Mouse (Mus musculus) heart, postnatal 0 days (tissue): ENCODE data around the gene E130309D02Rik. TPM values are rescaled to one million over a fixed set of nuclear protein-coding genes. Genes with fewer than 3 reads are reported as not detected.

Experiments
- ATAC-seq: fragments of 200-750 bp; cut with Nextera tagmentation; 2 replicates; pipeline ENCODE4 v1.8.0; 2017; ENCODE audit warnings: low read depth, moderate number of reproducible peaks, moderate library complexity; ENCODE audit not compliant: insufficient read depth
- DNase-seq: peaks from one replicate; pipeline ENCODE4 v3.0.0-alpha.2; 2016; ENCODE audit warnings: low spot score
- H3K27ac ChIP-seq: fragments of 300-500 bp; sonication (generic); 2 replicates; pipeline ENCODE4 v1.5.1; 2014; ENCODE audit warnings: low read depth, mild to moderate bottlenecking
- H3K27me3 ChIP-seq: fragments of 300-500 bp; sonication (generic); 2 replicates; pipeline ENCODE4 v1.6.1; 2014; ENCODE audit warnings: low read length, mixed read lengths; ENCODE audit not compliant: control insufficient read depth, insufficient read depth
- H3K36me3 ChIP-seq: fragments of 300-500 bp; sonication (generic); replicated peaks from 2 replicates; pipeline ENCODE4 v1.6.1; 2014; ENCODE audit warnings: low read length, mixed read lengths; ENCODE audit not compliant: control insufficient read depth, insufficient read depth
- H3K4me1 ChIP-seq: fragments of 300-500 bp; sonication (generic); 2 replicates; pipeline ENCODE4 v1.6.1; 2014; ENCODE audit warnings: antibody characterized with exemption; ENCODE audit not compliant: control insufficient read depth, insufficient read depth
- H3K4me2 ChIP-seq: fragments of 300-500 bp; sonication (generic); 2 replicates; pipeline ENCODE4 v1.6.1; 2014; ENCODE audit warnings: low read depth, mild to moderate bottlenecking, low read length, moderate library complexity
- H3K4me3 ChIP-seq: fragments of 300-500 bp; sonication (generic); 2 replicates; pipeline ENCODE4 v1.5.1; 2014; ENCODE audit warnings: low read depth, low read length
- H3K9ac ChIP-seq: fragments of 300-500 bp; sonication (generic); replicated peaks from 2 replicates; pipeline ENCODE4 v1.6.1; 2014; ENCODE audit warnings: low read depth, low read length, mixed read lengths
- H3K9me3 ChIP-seq: fragments of 300-500 bp; sonication (generic); replicated peaks from 2 replicates; pipeline ENCODE4 v1.6.1; 2016; ENCODE audit warnings: low read length; ENCODE audit not compliant: control insufficient read depth
- CTCF ChIP-seq: IDR thresholded peaks from 2 replicates; pipeline ENCODE4 v1.5.1; 2016; ENCODE audit warnings: antibody characterized with exemption, control low read depth, low read depth
- EP300 ChIP-seq: IDR thresholded peaks from 2 replicates; pipeline ENCODE4 v1.6.1; 2016; ENCODE audit warnings: antibody characterized with exemption, low read depth
- WGBS: fragments of 180-500 bp; shearing (Covaris S2); extraction: QIAGEN DNeasy Blood & Tissue Kit; methylation state at CpG from one replicate; pipeline ENCODE4 v1.1.7; 2014; 5-methylcytosine and 5-hydroxymethylcytosine counted together
- polyA plus RNA-seq: library from polyadenylated mRNA; unstranded; fragments of >200 nt; fragmentation: Nextera tagmentation; extraction: Ambion mirVana; gene quantifications from 2 replicates; pipeline ENCODE4 v1.2.1, GENCODE M21; 2015
- total RNA-seq: library from RNA; depleted of rRNA; stranded (reverse); fragments of >200 nt; gene quantifications from 2 replicates; pipeline ENCODE4 v1.2.3, GENCODE M21; 2014; ENCODE audit warnings: low replicate concordance

Gene E130309D02Rik
- total and polyA plus RNA-seq, 2 experiments from 2014 or later: 15.4 to 34.3 TPM

- TF ChIP-seq EP300: no peak
- TF ChIP-seq CTCF: no peak
- 0 out of 2 replicates have a peak, but pooled peaks cover 4% of the 10 kb centered on the region for H3K4me1 ChIP-seq
- 4% methylated on average over 25 of the region's 28 CpGs for WGBS
- peaks cover 3% of the 10 kb centered on the region; the same call in 1 of the 2 replicates for H3K9me3 ChIP-seq
- no peak overlapping the region for H3K9ac ChIP-seq
- ATAC-seq (no peak), DNase-seq (no peak)
- H3K27me3 ChIP-seq: peaks cover 40% of the 10 kb centered on the region
- H3K36me3 ChIP-seq: no peaks in the 10 kb centered on the region
- peak overlapping the region; percentile 22 for H3K4me2 ChIP-seq
- peak overlapping the region; percentile 12 for H3K4me3 ChIP-seq
- H3K27ac ChIP-seq: no peak overlapping the region
These were observed 42.4 kb upstream of the E130309D02Rik start for GRCm38 (mm10) chr5:143357564-143357963.

GRCm38 (mm10) chr5:143356686-143357388 lies 41.7 kb upstream of the E130309D02Rik start, which contains the start of gene Grid2ip:
Grid2ip (plus strand) TSS chr5:143357338.
- H3K9me3 ChIP-seq: peaks cover 5% of the 10 kb centered on the region; the same call in 1 of the 2 replicates
- 19% methylated on average over 17 of the region's 17 CpGs for WGBS
- no peaks in the 10 kb centered on the region for H3K36me3 ChIP-seq
- peak within 1 kb of the TSS; percentile 12 for H3K4me3 ChIP-seq
- TF ChIP-seq CTCF: no peak
- no peak for TF ChIP-seq EP300
- no peak within 1 kb of the TSS for H3K9ac ChIP-seq
- DNase-seq (no peak), ATAC-seq (no peak)
- H3K27me3 ChIP-seq: peaks cover 36% of the 10 kb centered on the region
- 0 out of 2 replicates have a peak, but pooled peaks cover 4% of the 10 kb centered on the region for H3K4me1 ChIP-seq
- H3K4me2 ChIP-seq: peak within 1 kb of the TSS; percentile 22
- no peak within 1 kb of the TSS for H3K27ac ChIP-seq

- no peak for ATAC-seq
- TF ChIP-seq CTCF: no peak
- Histone ChIP-seq H3K36me3 (no peaks in the 10 kb centered on the region), H3K4me1 (0 out of 2 replicates have a peak, but pooled peaks cover 4% of the 10 kb centered on the region), H3K9ac (no peak overlapping the region), H3K27me3 (peaks cover 36% of the 10 kb centered on the region), H3K4me3 (no peak overlapping the region), H3K9me3 (peaks cover 5% of the 10 kb centered on the region; the same call in 1 of the 2 replicates), H3K4me2 (no peak overlapping the region), H3K27ac (no peak overlapping the region)
- 38% methylated on average over 5 of the region's 5 CpGs for WGBS
- no peak for DNase-seq
These were observed 40.9 kb upstream of the E130309D02Rik start for GRCm38 (mm10) chr5:143356017-143356416.

GRCm38 (mm10) chr5:143346367-143346766 lies 31.2 kb upstream of the E130309D02Rik start:
- ATAC-seq (no peak), DNase-seq (no peak)
- no peak overlapping the region for H3K4me2 ChIP-seq
- TF ChIP-seq CTCF (no peak), EP300 (no peak)
- WGBS: 72% methylated on average over 8 of the region's 8 CpGs
- no peak overlapping the region for H3K4me3 ChIP-seq
- H3K27ac ChIP-seq: no peak overlapping the region
- H3K27me3 ChIP-seq: no peaks in the 10 kb centered on the region
- no peak overlapping the region for H3K9ac ChIP-seq
- H3K4me1 ChIP-seq: no peaks in the 10 kb centered on the region
- no peaks in the 10 kb centered on the region for H3K36me3 ChIP-seq
- 0 out of 2 replicates have a peak, but pooled peaks cover 8% of the 10 kb centered on the region for H3K9me3 ChIP-seq

- Histone ChIP-seq H3K4me1 (no peaks in the 10 kb centered on the region), H3K27ac (no peak overlapping the region), H3K4me3 (no peak overlapping the region), H3K27me3 (no peaks in the 10 kb centered on the region), H3K9ac (no peak overlapping the region), H3K4me2 (no peak overlapping the region), H3K36me3 (no peaks in the 10 kb centered on the region), H3K9me3 (no peaks in the 10 kb centered on the region)
- 49% methylated on average over 6 of the region's 6 CpGs for WGBS
- ATAC-seq (no peak), DNase-seq (no peak)
- TF ChIP-seq EP300 (no peak), CTCF (no peak)
These were observed 24.4 kb upstream of the E130309D02Rik start for GRCm38 (mm10) chr5:143339603-143340002.
